Mouse (Mus musculus) lung, postnatal 0 days (tissue): ENCODE results near the gene Fcnb.

Experiments
- CTCF ChIP-seq: IDR thresholded peaks from 2 replicates; pipeline ENCODE4 v1.5.1; 2016; ENCODE audit warnings: antibody characterized with exemption, mild to moderate bottlenecking
- EP300 ChIP-seq: IDR thresholded peaks from 2 replicates; pipeline ENCODE4 v1.6.1; 2016; ENCODE audit warnings: antibody characterized with exemption, mild to moderate bottlenecking, control low read depth

DNA sequence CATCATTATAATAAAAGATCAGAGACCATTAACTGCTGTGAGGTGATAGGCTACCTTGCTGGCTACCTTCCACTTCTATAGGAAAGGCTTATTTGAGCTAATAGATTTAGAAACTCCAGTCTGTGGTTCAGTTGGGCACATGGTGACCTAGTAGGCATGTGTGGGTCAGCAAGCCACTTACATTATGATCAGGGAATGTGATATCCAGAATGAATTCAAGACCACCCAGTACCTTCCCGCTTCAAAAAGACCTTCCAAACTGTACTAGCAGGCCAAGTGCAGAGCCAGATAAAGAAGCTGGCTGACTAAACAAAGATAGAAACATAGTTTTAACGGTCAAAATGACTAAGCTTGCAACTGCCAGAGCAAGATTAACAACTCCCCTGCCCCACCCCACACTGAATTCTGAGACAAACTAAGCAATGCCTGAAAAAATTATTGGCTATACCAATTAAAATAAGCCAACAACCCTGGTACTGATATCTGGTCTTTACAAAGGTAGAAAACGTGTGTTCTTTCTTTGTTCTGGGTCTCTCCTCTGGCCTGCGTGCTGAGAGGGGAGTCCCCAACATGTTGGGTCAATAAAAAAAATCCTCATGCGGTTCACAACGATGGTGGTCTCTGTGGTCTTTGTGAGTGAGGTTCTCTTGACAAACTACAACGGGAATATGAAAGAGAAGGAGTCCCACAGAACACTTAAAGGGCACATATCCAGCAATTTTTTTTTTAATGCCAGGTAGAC, 20.2 kb downstream of the Fcnb start:
- TF ChIP-seq CTCF (no peak), EP300 (no peak)
